Mouse (Mus musculus) frontal cortex, adult (tissue): Measurements from ENCODE around the gene Lpar3.

Source experiments
- ATAC-seq: cut with Nextera tagmentation; 2 replicates; pipeline ENCODE4 v1.9.2; 2017; ENCODE audit warnings: mild to moderate bottlenecking, moderate library complexity, mixed read lengths; ENCODE audit not compliant: low TSS enrichment

The Lpar3 gene

GRCm38 (mm10) chr3:146260203-146260602 lies 39.4 kb downstream of the Lpar3 start:
- no peak for ATAC-seq

- ATAC-seq, result no peak
These were observed 40.1 kb downstream of the Lpar3 start for GRCm38 (mm10) chr3:146260845-146261244.

GRCm38 (mm10) chr3:146262536-146262935 lies 41.8 kb downstream of the Lpar3 start:
- no peak for ATAC-seq

- no peak for ATAC-seq
These were observed 43.4 kb downstream of the Lpar3 start for GRCm38 (mm10) chr3:146264146-146264545.

GRCm38 (mm10) chr3:146265545-146266130 lies 44.9 kb downstream of the Lpar3 start:
- ATAC-seq, result no peak

GRCm38 (mm10) chr3:146268024-146268801 lies 47.5 kb downstream of the Lpar3 start:
- ATAC-seq, result peak; percentile 98

- ATAC-seq, result no peak
These were observed 53.7 kb downstream of the Lpar3 start for GRCm38 (mm10) chr3:146274503-146274902.

- peak; percentile 35; the same call in 1 of the 2 replicates for ATAC-seq
These were observed 54.7 kb downstream of the Lpar3 start for GRCm38 (mm10) chr3:146275360-146276025.

GRCm38 (mm10) chr3:146276026-146276409 lies 55.3 kb downstream of the Lpar3 start:
- no peak for ATAC-seq

GRCm38 (mm10) chr3:146276991-146277390 lies 56.2 kb downstream of the Lpar3 start:
- no peak for ATAC-seq

GRCm38 (mm10) chr3:146277456-146277855 lies 56.7 kb downstream of the Lpar3 start:
- peak; percentile 83 for ATAC-seq

GRCm38 (mm10) chr3:146278195-146279140 lies 57.7 kb downstream of the Lpar3 start:
- no peak for ATAC-seq

- no peak for ATAC-seq
These were observed 63.1 kb downstream of the Lpar3 start for GRCm38 (mm10) chr3:146283732-146284361.

- peak; percentile 81 for ATAC-seq
These were observed 65.4 kb downstream of the Lpar3 start for GRCm38 (mm10) chr3:146286118-146286517.

- no peak for ATAC-seq
These were observed 71.2 kb downstream of the Lpar3 start for GRCm38 (mm10) chr3:146291928-146292327.

GRCm38 (mm10) chr3:146292515-146292914 lies 71.8 kb downstream of the Lpar3 start:
- no peak for ATAC-seq

GRCm38 (mm10) chr3:146302451-146302850 lies 81.7 kb downstream of the Lpar3 start:
- ATAC-seq, result no peak

GRCm38 (mm10) chr3:146303194-146303593 lies 82.4 kb downstream of the Lpar3 start:
- no peak for ATAC-seq

- no peak for ATAC-seq
These were observed 84.0 kb downstream of the Lpar3 start for GRCm38 (mm10) chr3:146304556-146305405.

GRCm38 (mm10) chr3:146307341-146307740 lies 86.6 kb downstream of the Lpar3 start:
- ATAC-seq, result no peak
